Mouse (Mus musculus) spleen, adult 18-20 months (tissue): Measurements from ENCODE around the gene Cela1.

Experiments used
- DNase-seq, 2 experiments: peaks; one replicate each; pipeline ENCODE4 v3.0.0; 2022; ENCODE audit warnings: mixed read lengths in 2 of 2

Gene Cela1

DNA sequence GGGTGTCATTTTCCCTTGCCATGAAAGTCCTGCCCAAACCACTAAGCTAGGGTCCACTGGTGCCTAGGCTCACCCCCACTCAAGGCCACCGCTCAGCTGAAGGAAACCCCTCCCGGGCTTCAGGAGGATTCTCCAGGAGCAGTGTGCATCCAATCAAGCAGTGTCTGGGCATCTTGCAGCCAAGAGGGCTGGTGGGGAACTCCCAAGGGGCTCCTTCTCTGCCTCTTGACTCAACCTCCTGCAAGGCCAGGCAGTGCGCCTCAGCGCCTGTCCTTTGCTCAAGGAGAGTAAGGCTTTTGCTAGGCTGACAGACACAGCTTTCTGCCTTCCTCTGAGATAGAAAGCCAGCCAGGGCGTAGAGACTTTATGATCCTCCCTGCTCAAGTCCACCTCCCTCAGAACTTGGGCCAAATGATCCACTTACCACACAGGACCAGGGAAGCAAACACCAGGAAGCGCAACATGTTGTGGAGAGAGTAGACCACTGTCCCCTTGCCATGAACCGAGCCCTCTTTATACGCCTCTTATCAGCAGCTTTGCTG is at the start of gene Cela1:
TSS of gene Cela1 (minus strand) at position 492 of the 542 bp plus-strand sequence.
- no peak for DNase-seq

GRCm38 (mm10) chr15:100735953-100736300 is 48.2 kb upstream of the Cela1 start:
- no peak for DNase-seq

- DNase-seq, result no peak
Observed at GRCm38 (mm10) chr15:100735095-100735952, 47.6 kb upstream of the Cela1 start.

GRCm38 (mm10) chr15:100732580-100732979 is 44.9 kb upstream of the Cela1 start:
- DNase-seq, result peak; percentile 62 to 69

- DNase-seq, result no peak
Observed at GRCm38 (mm10) chr15:100731081-100731480, 43.4 kb upstream of the Cela1 start.

DNA sequence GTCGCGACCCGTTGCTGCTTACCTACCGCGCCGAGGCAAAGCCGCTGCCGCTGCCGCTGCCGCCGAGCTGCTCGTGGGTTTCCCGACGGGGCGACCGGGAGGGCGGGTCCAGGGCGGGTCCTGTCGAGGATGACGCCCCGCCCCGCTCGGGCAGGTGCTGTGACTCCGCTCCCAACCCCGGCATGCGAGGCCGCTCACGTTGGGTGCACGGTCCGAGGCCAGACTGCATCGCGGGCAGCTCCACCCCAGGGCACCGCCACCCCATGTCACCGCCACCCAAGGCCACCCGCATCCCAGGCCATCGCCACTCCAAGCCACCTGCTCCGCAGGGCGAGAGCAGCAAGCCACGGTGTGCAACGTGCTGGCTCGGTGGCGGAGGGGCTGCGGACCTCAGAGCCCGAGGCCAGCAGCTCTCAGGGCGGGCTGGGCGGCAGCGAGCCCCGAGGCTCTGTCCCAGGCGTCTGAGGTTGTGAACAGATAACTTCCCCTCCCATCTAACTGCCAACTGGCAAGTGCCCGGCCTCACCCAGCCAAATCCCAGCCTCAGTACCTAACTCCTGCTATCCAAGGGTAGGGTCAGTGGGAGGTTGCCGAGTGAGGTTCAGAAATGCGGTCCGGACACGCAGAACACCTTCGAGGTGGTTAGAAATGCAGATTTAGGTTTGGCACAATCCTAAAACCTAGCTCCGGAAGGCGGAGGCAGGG is 41.7 kb upstream of the Cela1 start, which contains the start of gene Galnt6:
TSS of gene Galnt6 (minus strand) at position 96 of the 705 bp plus-strand sequence.
- DNase-seq, result peak; percentile 69 to 82

- DNase-seq, result no peak
Observed at GRCm38 (mm10) chr15:100728586-100728985, 40.9 kb upstream of the Cela1 start.

DNA sequence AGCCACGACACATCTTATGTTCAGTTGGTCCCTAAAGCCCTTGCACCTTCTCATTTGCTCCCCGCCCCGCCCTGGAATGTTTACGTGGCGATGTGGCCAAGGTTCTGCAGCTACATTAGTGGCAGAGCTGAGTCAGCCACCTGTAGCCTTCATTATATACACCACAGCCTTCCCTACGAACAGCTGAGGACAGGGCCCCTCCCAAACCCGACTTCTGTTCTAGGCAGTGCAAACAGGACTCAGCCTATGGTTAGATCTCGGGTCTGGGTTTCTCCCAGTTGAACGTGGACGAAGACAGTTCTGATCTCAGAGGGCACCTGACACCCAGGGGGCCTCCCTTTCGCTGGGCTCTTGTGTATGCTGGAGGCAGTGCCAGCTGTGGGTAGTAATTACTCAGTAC is 40.1 kb upstream of the Cela1 start:
- no peak for DNase-seq

- no peak for DNase-seq
Observed at GRCm38 (mm10) chr15:100726721-100727120, 39.0 kb upstream of the Cela1 start.

GRCm38 (mm10) chr15:100723505-100723904 is 35.8 kb upstream of the Cela1 start:
- DNase-seq, result no peak

- DNase-seq, result no peak
Observed at GRCm38 (mm10) chr15:100722564-100722963, 34.8 kb upstream of the Cela1 start.

GRCm38 (mm10) chr15:100722026-100722425 is 34.3 kb upstream of the Cela1 start:
- no peak for DNase-seq

GRCm38 (mm10) chr15:100721445-100721844 is 33.7 kb upstream of the Cela1 start:
- no peak for DNase-seq

DNA sequence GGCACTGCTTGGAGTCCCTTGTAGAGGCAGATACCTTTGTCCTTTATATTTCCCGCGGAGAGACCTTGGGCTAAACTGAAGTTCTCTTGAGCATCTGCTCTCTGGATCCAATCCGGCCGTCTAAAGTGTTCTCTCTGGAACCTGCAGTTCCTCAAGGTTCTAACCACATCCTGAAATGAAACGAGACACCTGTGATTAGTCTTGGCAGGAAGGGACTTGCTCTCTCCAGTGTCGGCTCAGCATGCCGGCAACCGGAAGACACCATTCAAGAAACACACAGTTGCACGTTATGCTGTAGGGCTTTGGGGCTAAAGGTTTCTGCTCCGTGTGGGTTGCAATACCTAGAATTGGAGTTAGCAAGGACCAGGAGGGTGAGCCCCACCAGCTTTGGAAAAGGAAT is 32.3 kb upstream of the Cela1 start:
- no peak for DNase-seq

- no peak for DNase-seq
Observed at GRCm38 (mm10) chr15:100719217-100719616, 31.5 kb upstream of the Cela1 start.

DNA sequence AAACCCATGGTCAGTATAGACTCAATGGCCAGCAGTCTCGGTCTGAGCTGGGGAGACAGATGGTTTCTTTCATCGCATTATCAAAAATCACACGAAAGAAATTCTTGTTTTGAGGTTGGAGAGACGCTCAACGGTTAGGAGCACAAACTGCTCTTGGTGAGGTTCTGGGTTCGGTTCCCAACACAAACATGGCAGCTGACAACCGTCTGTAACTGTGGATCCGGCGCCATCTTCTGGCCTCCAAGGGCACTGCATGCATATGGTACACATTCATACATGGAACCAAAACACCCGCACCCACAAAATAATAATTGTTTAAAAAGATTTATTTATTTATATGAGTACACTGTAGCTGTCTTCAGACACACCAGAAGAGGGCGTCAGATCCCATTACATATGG is 30.9 kb upstream of the Cela1 start:
- DNase-seq, result peak in 1 of 2 experiments; percentile 46

DNA sequence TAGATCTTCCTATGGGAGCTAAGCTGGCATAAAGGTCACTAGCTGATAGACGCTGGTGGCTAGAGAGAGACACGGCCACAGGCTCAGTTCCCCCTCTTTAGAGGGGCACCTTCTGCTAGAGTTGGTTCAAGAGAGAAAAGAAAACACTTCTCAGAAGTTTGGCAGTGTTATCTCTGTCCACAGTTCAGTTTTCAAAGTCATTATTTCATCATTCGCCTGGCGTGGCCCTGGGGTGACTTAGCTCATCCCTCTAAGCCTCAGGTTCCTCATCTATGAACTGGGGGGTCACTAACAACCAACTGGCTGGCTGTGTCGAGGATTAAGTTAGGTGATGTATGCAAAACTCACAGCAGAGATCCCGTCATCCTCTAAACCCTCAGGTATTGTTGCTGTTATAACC is 30.2 kb upstream of the Cela1 start:
- DNase-seq, result no peak

DNA sequence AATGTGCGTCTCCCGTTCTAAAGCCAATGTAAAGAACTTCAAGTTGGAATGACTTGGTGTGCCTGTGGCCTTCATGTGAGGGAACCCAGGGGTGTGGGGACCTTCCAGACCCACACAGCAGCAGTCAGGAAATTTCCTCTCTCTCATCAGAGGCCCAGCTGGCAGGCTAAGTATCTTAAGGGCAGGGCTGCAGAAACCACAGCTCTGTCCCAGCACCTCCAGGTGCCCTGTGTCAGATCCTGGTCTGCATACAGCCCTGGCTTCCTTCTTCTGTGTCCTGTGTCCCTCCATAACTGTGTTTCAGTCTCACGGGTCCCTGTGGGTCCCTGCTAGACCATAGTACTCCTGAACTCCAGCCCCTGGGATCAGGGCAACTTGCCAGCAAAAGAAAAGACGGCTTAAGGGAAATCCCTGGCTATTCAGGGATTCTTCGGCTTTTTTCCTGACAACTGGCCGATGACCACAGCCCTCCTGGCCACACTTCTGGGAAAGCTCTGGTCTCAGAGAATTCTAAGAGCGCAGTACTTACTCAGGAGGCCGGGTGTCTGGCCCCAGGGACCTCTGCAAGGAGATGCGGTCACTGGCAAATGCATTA is 27.8 kb upstream of the Cela1 start:
- DNase-seq, result no peak

DNA sequence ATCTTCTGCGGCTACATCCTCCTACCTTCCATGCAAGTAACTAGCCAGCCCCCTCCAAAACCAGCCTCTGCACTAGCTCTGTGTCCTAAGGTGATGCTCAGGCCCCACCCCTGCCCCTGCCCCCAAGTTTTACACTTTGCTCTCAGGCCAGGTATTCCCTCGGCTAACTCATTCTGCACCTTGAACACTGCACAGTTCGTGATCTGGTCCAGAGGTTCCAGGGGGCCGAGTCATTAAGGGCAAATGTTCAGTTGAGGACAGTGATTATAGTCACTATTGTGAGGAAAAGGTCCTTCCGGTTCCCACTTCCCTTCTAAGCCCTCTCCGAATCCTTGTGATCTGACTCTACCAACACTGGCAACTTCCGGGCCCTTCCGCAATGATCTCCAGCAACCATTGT is 26.7 kb upstream of the Cela1 start:
- DNase-seq, result no peak

DNA sequence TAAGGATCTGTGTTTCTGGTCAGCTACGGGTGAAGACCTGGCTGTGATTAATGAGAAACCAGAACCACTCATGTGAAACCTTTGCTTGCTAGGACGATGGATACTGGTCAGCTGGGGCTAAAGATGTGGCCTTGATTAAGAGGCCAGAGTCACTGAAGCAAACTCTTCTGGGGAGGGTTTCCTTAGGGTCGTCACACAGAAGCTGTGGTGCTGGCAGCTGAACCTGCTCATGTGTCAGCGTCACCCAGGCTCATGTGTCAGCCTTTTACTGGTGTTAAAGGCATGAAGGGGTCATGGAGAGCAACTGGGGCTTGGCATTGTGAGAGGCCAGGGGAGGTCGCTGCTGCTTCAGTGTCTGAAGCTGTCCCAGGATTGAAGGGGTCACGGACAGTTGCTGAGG is 23.1 kb upstream of the Cela1 start:
- no peak for DNase-seq

GRCm38 (mm10) chr15:100708433-100709078 is 20.8 kb upstream of the Cela1 start:
- DNase-seq, result no peak

GRCm38 (mm10) chr15:100706226-100706625 is 18.5 kb upstream of the Cela1 start:
- peak; percentile 60 to 80 for DNase-seq

- DNase-seq, result no peak
Observed at GRCm38 (mm10) chr15:100705376-100705775, 17.7 kb upstream of the Cela1 start.
